Mouse (Mus musculus): ENCODE data around the gene Gm12886.

The Gm12886 gene

GRCm38 (mm10) chr4:121422999-121423398 is at the start of gene Gm12886:
TSS of gene Gm12886 (minus strand) at chr4:121423099.
- DNase-seq = no peak
